Mouse (Mus musculus) embryo, embryonic 10 days (tissue): ENCODE results near the gene Olfr1225.
"Not testable (repeated sequence)": the region's sequence is repeated elsewhere in the genome, so short reads cannot be mapped to it uniquely, and the experiment has no call there.

ENCODE experiments used
- DNase-seq: peaks from one replicate; pipeline ENCODE4 v3.0.0-alpha.2; 2015; ENCODE audit warnings: low spot score

The Olfr1225 gene

DNA sequence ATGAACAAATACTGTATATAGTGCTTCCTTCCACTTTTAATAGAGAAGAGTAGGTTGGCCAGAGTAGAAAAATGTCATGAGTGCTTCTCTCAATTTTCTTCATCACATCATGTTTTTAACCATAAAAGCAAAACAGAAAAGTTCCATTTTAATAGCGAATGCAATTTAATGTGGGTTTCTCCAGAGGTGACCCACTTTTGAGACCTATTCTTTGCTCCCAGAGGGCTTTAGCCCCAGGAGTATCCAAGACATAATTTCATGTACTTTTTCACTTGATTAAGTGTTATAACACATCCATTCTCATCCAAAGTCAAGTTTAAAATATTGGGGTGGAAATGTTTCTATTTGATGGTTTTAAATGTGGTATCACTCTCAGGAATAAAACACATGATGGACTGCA lies at the start of gene Olfr1225:
Gene Olfr1225, minus strand, starts transcription at position 101 of the 400 bp plus-strand sequence.
- DNase-seq, result no peak

GRCm38 (mm10) chr2:89199948-89200347 lies 25.5 kb upstream of the Olfr1225 start, which contains the start of gene Olfr1226:
Olfr1226 (minus strand) TSS chr2:89200048.
- no peak for DNase-seq

- no peak for DNase-seq
These were observed 22.0 kb upstream of the Olfr1225 start for GRCm38 (mm10) chr2:89196325-89196982.

GRCm38 (mm10) chr2:89164711-89165110 lies 9.8 kb downstream of the Olfr1225 start:
- DNase-seq, result not testable (repeated sequence)

DNA sequence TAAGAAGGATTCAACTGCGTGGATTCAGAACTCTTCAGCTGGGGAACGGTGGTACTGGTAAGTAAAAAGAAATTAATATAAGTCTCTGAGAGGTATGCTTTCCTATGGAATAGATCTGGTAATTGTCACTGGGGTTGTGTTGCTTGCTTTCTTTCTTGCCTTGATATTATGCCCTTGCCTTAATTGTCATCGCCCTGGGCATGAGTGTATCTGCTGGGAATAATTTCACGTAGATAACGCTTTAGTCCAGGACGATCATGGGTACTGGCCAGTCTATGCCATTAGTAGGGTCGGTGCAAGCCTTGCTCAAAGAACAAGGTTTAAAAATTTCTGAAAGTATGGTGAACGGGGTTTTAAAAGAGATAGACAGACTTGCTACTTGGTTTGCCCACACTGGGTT lies 10.5 kb downstream of the Olfr1225 start, which contains the start of gene Olfr1224-ps1:
Gene Olfr1224-ps1, minus strand, starts transcription at position 101 of the 400 bp plus-strand sequence.
- DNase-seq, result not testable (repeated sequence)

DNA sequence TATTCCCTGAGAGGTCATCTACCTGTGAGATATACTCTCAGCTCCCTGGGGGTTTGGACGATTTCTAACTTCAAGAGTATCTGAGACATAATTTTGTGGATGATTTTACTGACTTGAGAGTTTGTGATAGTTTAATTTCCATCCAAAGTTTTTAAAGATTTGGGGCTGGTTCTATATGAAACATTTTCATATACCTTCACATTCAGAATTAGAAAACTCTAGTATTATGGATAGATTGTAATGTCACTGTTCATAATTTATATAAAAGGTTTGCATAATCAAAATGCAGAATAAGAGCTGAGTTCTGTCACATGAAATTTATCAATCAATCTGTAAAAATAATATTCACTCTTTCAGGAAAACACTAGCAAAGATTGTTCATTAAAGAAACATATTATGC lies 23.0 kb downstream of the Olfr1225 start, which contains the start of gene Olfr1223:
Gene Olfr1223, minus strand, starts transcription at position 101 of the 400 bp plus-strand sequence.
- no peak for DNase-seq

DNA sequence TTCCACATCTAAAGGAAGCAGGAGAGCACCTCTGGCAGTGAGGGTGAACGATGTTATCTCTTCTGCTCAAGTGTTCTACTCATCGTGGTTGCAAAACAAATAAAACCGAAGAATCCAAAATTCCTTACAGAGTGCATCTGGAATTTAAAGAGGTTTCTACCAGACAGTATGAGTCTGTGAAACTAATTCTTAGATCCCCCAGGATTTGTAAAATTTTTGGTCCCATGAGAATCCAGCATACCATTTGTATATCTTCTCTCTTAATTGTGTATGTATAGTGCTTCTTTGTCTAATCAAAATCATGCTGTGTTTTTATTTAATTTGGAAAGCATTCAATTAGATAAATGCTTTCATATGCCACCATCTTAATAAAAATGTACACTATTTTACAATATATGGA lies 41.5 kb downstream of the Olfr1225 start, which contains the start of gene Olfr1222:
Gene Olfr1222, minus strand, starts transcription at position 101 of the 400 bp plus-strand sequence.
- no peak for DNase-seq
